Mouse (Mus musculus): ENCODE measurements around the gene Gatc.

DNA sequence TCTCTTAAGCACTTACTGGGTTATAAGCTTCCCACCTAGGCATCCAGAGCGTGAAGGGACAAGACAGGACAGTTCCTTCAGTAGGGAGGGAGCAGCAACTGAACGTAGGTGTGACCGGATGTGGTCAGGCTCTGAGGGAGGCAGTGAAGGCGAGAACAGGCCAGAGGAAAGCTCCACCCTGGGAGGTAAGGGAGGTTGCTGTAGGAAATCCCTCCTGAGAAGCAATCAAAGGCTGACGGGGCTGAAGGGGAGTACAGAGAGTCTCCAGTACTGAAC is 27.4 kb downstream of the Gatc start:
- TF ChIP-seq CTCF (conservative IDR thresholded peaks at IDR 0.05 in 1 of 2, IDR thresholded peaks at IDR 0.05 in 1 of 2; ENCODE audit: low read depth in 2 of 2, low read length in 2 of 2): no peak
- TF ChIP-seq POLR2A (IDR thresholded peaks at IDR 0.05; ENCODE audit: low read depth, low read length): no peak
- no peak for TF ChIP-seq ZMIZ1 (IDR thresholded peaks at IDR 0.05; ENCODE audit: low read depth, low read length)
- TF ChIP-seq KAT2A (IDR thresholded peaks at IDR 0.05; ENCODE audit: insufficient replicate concordance, low read length): no peak

Data from CH12.LX (cell line).